Mouse (Mus musculus): ENCODE measurements around the gene Elovl3. TPM values are rescaled to one million over a fixed set of nuclear protein-coding genes. Genes with fewer than 3 reads are reported as not detected.

The Elovl3 gene
- total RNA-seq, 2 experiments from 2014 or later: not detected

Other genes starting within 250 kb of the Elovl3 start
- 10 to 100 TPM; 25.6 to 27.1 TPM for gene Armh3, start 133.4 kb upstream of the Elovl3 start, total RNA-seq (2021)
- gene Hps6, start 128.4 kb upstream of the Elovl3 start, total RNA-seq (2021): 1 to 10 TPM; 4.3 to 4.5 TPM
- gene Pprc1, start 87.0 kb upstream of the Elovl3 start, total RNA-seq (2021): 10 to 100 TPM; 42.9 to 46.7 TPM
- 100 to 1,000 TPM; 151 to 153 TPM for gene Ldb1, start 86.7 kb upstream of the Elovl3 start, total RNA-seq (2021)
- gene Nolc1, start 56.0 kb upstream of the Elovl3 start, total RNA-seq (2021): 10 to 100 TPM; 47.8 to 56.4 TPM
- not detected for gene Pitx3, start 16.4 kb downstream of the Elovl3 start, total RNA-seq (2021)
- 100 to 1,000 TPM; 101 to 106 TPM for gene Gbf1, start 20.6 kb downstream of the Elovl3 start, total RNA-seq (2021)
- gene Nfkb2, start 172.4 kb downstream of the Elovl3 start, total RNA-seq (2021): 1 to 10 TPM; 2.5 to 2.8 TPM
- gene Psd, start 195.3 kb downstream of the Elovl3 start, total RNA-seq (2021): 100 to 1,000 TPM; 670 to 671 TPM
- gene Fbxl15, start 196.3 kb downstream of the Elovl3 start, total RNA-seq (2021): 10 to 100 TPM; 22.3 to 23.4 TPM
- 100 to 1,000 TPM; 221 to 222 TPM for gene Cuedc2, start 206.8 kb downstream of the Elovl3 start, total RNA-seq (2021)
- 10 to 100 TPM; 16.8 to 18.3 TPM for gene Mfsd13a, start 209.2 kb downstream of the Elovl3 start, total RNA-seq (2021)
- under 1 TPM; 0.42 to 0.82 TPM for gene 2310034G01Rik, start 218.4 kb downstream of the Elovl3 start, total RNA-seq (2021)

Measured in left cerebral cortex, postnatal 4 days (tissue).